Mouse (Mus musculus): ENCODE data around the gene Sorl1. TPM values are rescaled to one million over a fixed set of nuclear protein-coding genes. Genes with fewer than 3 reads are reported as not detected.
A peak's percentile ranks its signal among the peaks of the same experiment; 100 is the strongest.

Gene Sorl1
- polyA plus RNA-seq, 1 experiment from 2014 or later, result 21.4 TPM

DNA sequence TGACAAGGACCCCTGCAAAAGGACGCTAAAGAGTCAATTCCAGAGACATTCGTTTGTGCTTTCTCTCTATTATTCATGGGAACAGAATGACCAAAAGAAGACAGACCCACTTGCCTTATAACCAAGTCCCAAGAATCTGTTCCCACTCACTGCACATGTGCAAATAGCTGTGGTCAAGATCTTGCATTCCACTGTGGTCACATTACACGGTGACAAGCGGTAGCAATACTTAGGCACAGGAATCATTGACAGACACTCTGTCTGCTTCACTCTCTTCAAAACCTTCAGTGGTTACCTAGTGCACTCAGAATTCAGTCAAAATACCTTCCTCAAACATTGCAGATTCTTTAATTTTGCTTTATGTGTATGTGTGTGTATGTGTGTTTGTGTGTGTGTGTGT is 36.2 kb downstream of the Sorl1 start:
- Histone ChIP-seq H3K27ac (no peak overlapping the region), H3K27me3 (ENCODE audit: control insufficient read depth, insufficient read depth, low read length) (no peaks in the 10 kb centered on the region), H3K36me3 (replicated peaks; ENCODE audit: control insufficient read depth, insufficient read depth) (0 out of 2 replicates have a peak, but pooled peaks cover 21% of the 10 kb centered on the region), H3K4me1 (replicated peaks; ENCODE audit: control insufficient read depth, insufficient read depth, low read length) (no peaks in the 10 kb centered on the region), H3K9ac (no peak overlapping the region), H3K4me3 (replicated peaks; ENCODE audit: low read length) (no peak overlapping the region), H3K9me3 (ENCODE audit: control insufficient read depth, low read length) (no peaks in the 10 kb centered on the region), H3K4me2 (replicated peaks) (no peak overlapping the region)
- 84% methylated on average over 4 of the region's 4 CpGs for WGBS
- no peak for ATAC-seq (ENCODE audit: low FRiP score)
- DNase-seq (ENCODE audit: low spot score), result no peak

DNA sequence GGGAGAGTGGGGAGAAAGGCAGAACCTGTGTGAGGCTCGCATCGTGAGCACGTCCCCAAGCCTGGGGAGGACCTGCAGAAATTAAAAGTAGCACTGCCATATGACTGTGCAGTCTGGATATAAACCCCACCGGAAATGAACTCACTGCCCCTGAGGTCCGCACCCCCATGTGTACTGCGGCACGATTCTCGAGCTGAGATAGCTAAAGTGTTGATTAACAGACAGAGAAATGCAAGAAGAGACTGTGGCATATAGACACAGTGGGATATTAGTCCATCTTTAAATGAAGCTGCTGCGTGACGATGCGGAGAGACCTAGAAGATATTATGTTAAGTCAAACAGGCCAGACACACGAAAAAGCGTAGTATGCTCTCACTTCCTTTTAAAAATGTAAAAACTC is 38.1 kb downstream of the Sorl1 start:
- no peak overlapping the region for H3K4me3 ChIP-seq (replicated peaks; ENCODE audit: low read length)
- ATAC-seq (ENCODE audit: low FRiP score) (no peak), DNase-seq (ENCODE audit: low spot score) (no peak)
- no peaks in the 10 kb centered on the region for H3K4me1 ChIP-seq (replicated peaks; ENCODE audit: control insufficient read depth, insufficient read depth, low read length)
- no peak overlapping the region for H3K9ac ChIP-seq
- no peak overlapping the region for H3K4me2 ChIP-seq (replicated peaks)
- H3K9me3 ChIP-seq (ENCODE audit: control insufficient read depth, low read length), result no peaks in the 10 kb centered on the region
- peaks cover 17% of the 10 kb centered on the region; the same call in 1 of the 2 replicates for H3K36me3 ChIP-seq (replicated peaks; ENCODE audit: control insufficient read depth, insufficient read depth)
- WGBS, result 96% methylated on average over 13 of the region's 13 CpGs
- no peak overlapping the region for H3K27ac ChIP-seq
- no peaks in the 10 kb centered on the region for H3K27me3 ChIP-seq (ENCODE audit: control insufficient read depth, insufficient read depth, low read length)

DNA sequence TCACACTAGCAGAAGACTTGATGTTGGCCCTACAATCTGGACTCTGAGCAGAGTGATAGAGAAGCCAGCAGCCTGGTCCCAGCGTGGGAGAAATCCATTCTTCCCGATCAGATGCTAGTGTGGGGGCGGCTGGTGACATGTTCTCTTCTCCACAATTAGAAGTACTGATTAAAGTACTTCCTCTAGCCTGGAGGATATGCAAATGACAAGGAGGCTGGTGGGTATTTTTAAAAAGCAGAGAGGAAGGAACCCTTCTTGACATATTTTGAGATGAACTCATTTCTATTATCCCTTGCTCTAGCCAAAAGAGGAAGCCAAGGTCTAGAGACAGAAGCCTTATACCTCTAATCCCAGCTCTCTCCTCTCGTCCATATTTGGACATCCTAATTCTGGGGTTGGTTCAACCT is 40.4 kb downstream of the Sorl1 start:
- H3K4me2 ChIP-seq (replicated peaks), result no peak overlapping the region
- DNase-seq (ENCODE audit: low spot score), result no peak
- no peak overlapping the region for H3K4me3 ChIP-seq (replicated peaks; ENCODE audit: low read length)
- H3K27me3 ChIP-seq (ENCODE audit: control insufficient read depth, insufficient read depth, low read length), result no peaks in the 10 kb centered on the region
- H3K4me1 ChIP-seq (replicated peaks; ENCODE audit: control insufficient read depth, insufficient read depth, low read length), result no peaks in the 10 kb centered on the region
- WGBS, result 87% methylated on average over 4 of the region's 4 CpGs
- H3K27ac ChIP-seq, result no peak overlapping the region
- peaks cover 10% of the 10 kb centered on the region; the same call in 1 of the 2 replicates for H3K36me3 ChIP-seq (replicated peaks; ENCODE audit: control insufficient read depth, insufficient read depth)
- no peaks in the 10 kb centered on the region for H3K9me3 ChIP-seq (ENCODE audit: control insufficient read depth, low read length)
- H3K9ac ChIP-seq, result no peak overlapping the region
- no peak for ATAC-seq (ENCODE audit: low FRiP score)

DNA sequence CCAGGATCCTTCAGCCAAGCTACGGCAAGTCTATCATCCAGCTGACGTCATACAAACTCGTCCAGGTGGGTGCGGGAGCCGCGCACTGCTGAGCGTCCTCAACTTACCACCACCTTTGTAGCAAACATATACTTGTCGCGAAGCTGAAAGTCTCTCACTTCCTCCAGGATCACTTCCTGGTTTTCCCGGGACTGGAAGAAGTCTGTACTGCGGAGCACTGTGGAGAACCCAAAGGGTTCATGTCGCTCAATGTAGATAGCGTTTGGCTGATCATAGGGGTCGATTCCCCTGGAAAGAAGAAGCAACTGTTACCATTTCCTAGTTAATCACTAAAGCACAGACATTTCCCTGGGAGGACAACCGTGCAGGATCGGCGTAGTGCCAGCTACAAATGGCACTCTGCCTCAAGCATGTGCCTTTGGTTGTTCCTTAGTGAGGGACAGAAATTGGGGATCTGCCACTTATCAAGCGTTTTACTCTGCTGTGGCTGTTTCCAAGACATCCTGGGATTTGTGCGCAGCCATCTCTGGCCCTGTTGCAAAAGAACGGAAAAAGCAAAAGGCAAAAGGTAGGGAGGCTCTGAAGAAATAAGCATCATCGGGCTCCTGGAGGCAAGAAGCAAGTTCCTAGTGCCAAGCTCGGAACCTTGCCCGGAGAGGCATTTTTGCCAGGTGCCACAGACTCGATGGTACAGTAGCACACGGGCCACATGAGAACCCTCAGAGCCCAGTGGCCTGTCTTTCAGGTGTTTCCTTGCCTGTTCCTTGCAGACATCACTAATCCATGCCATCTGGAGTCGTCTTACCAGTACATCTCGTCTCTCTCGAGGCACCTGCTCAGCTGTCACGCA is 42.2 kb downstream of the Sorl1 start:
- DNase-seq (ENCODE audit: low spot score) (no peak), ATAC-seq (ENCODE audit: low FRiP score) (no peak)
- H3K27ac ChIP-seq, result no peak overlapping the region
- WGBS, result 93% methylated on average over 29 of the region's 29 CpGs
- H3K4me2 ChIP-seq (replicated peaks), result no peak overlapping the region
- no peaks in the 10 kb centered on the region for H3K9me3 ChIP-seq (ENCODE audit: control insufficient read depth, low read length)
- H3K27me3 ChIP-seq (ENCODE audit: control insufficient read depth, insufficient read depth, low read length), result no peaks in the 10 kb centered on the region
- H3K4me1 ChIP-seq (replicated peaks; ENCODE audit: control insufficient read depth, insufficient read depth, low read length), result no peaks in the 10 kb centered on the region
- H3K36me3 ChIP-seq (replicated peaks; ENCODE audit: control insufficient read depth, insufficient read depth), result peaks cover 2% of the 10 kb centered on the region; the same call in 1 of the 2 replicates
- H3K4me3 ChIP-seq (replicated peaks; ENCODE audit: low read length), result no peak overlapping the region
- no peak overlapping the region for H3K9ac ChIP-seq

DNA sequence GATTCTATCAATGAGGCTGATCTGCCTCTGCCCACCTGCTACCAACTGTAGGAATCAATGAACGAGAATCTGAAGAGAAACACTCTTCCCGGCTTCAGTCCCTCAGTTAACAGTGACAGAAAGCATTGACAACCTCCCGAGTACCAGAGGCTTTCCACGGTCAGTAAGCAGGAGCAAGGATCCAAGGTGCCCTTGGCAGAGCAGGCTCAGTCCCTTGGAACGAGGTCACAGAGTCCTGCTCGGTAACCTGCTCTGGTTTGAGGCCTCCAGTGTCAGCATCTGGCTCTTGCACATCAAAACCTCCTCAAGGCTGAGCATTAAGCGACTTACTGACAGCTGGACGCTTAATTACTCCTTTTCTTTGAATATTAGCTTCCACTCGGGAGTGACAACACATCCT is 43.4 kb downstream of the Sorl1 start:
- DNase-seq (ENCODE audit: low spot score), result no peak
- 72% methylated on average over 9 of the region's 9 CpGs for WGBS
- H3K27me3 ChIP-seq (ENCODE audit: control insufficient read depth, insufficient read depth, low read length), result no peaks in the 10 kb centered on the region
- no peak overlapping the region for H3K9ac ChIP-seq
- H3K4me1 ChIP-seq (replicated peaks; ENCODE audit: control insufficient read depth, insufficient read depth, low read length), result no peaks in the 10 kb centered on the region
- H3K4me3 ChIP-seq (replicated peaks; ENCODE audit: low read length), result no peak overlapping the region
- peaks cover 2% of the 10 kb centered on the region; the same call in 1 of the 2 replicates for H3K36me3 ChIP-seq (replicated peaks; ENCODE audit: control insufficient read depth, insufficient read depth)
- H3K4me2 ChIP-seq (replicated peaks), result no peak overlapping the region
- no peaks in the 10 kb centered on the region for H3K9me3 ChIP-seq (ENCODE audit: control insufficient read depth, low read length)
- 0 out of 2 replicates have a peak overlapping the region, but pooled peaks have one; percentile 43 for H3K27ac ChIP-seq
- ATAC-seq (ENCODE audit: low FRiP score), result no peak

DNA sequence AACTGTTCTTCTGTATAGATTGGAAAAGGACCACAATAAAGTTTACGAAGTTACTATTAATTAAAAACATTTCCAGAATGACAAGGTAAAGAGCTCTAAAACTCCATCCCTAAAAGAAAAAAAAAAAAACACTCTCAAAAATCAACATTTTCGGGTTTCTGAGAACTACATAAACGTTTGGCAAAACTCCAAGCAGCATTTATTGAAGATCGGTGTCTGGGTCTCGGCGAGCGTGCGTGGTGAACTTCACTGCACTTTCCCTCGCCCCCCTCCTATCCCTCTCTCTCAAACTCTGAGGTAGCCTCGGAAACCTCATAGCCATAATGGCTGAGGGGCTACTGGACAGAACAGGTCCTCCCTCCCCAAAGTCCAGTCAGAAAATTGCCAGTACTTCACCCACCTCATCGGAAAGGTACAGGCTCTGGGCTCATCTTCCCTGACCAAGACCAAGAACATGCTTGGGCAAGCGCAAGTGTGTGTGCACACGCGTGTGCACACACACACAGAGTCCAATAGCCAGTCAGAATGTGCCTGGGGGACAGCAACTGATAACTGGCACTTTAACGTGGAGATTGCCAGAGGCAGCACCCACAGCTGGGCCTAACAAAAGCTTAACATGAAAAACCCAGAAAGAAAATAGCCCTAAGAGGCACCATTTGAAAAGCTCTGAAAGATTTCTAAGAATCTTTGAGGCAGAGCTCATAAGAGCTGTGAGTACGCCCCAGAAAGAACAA is 46.8 kb downstream of the Sorl1 start:
- Histone ChIP-seq H3K27me3 (ENCODE audit: control insufficient read depth, insufficient read depth, low read length) (no peaks in the 10 kb centered on the region), H3K9ac (no peak overlapping the region), H3K4me2 (replicated peaks) (no peak overlapping the region), H3K4me3 (replicated peaks; ENCODE audit: low read length) (no peak overlapping the region), H3K4me1 (replicated peaks; ENCODE audit: control insufficient read depth, insufficient read depth, low read length) (no peaks in the 10 kb centered on the region), H3K36me3 (replicated peaks; ENCODE audit: control insufficient read depth, insufficient read depth) (peaks cover 2% of the 10 kb centered on the region; the same call in 1 of the 2 replicates), H3K9me3 (ENCODE audit: control insufficient read depth, low read length) (no peaks in the 10 kb centered on the region), H3K27ac (no peak overlapping the region)
- 87% methylated on average over 16 of the region's 16 CpGs for WGBS
- ATAC-seq (ENCODE audit: low FRiP score) (no peak), DNase-seq (ENCODE audit: low spot score) (no peak)

DNA sequence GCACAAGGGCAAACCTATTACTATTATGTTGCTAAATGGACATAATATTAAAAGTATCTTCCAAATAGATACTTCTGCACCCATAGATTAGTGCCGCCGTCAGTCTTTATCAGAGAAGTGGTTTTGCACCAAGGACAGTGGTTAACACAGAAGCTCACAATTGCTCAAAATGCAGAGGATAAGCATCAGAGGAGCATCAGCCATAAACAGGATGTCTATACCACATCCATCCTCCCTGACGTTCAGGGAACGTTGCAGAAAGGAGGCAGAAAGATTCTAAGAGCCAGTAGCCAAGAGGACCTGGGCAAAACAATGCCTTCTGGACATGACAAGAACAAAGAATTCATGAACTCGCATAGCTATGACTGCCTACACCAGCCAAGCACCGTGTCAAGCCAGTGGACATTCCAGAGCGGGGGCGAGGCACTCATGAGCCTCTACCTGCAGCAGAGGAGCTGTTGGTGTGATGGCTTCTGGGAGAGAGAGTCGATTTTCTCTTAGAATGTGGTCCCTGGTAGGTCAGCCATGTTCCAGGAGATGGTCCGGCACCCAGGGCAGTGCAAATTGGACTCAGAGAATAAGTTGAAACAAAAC is 47.7 kb downstream of the Sorl1 start:
- no peak for ATAC-seq (ENCODE audit: low FRiP score)
- Histone ChIP-seq H3K36me3 (replicated peaks; ENCODE audit: control insufficient read depth, insufficient read depth) (peaks cover 2% of the 10 kb centered on the region; the same call in 1 of the 2 replicates), H3K27me3 (ENCODE audit: control insufficient read depth, insufficient read depth, low read length) (no peaks in the 10 kb centered on the region), H3K9me3 (ENCODE audit: control insufficient read depth, low read length) (no peaks in the 10 kb centered on the region), H3K9ac (no peak overlapping the region), H3K27ac (no peak overlapping the region), H3K4me3 (replicated peaks; ENCODE audit: low read length) (no peak overlapping the region), H3K4me1 (replicated peaks; ENCODE audit: control insufficient read depth, insufficient read depth, low read length) (no peaks in the 10 kb centered on the region), H3K4me2 (replicated peaks) (no peak overlapping the region)
- WGBS, result 87% methylated on average over 10 of the region's 10 CpGs
- no peak for DNase-seq (ENCODE audit: low spot score)

DNA sequence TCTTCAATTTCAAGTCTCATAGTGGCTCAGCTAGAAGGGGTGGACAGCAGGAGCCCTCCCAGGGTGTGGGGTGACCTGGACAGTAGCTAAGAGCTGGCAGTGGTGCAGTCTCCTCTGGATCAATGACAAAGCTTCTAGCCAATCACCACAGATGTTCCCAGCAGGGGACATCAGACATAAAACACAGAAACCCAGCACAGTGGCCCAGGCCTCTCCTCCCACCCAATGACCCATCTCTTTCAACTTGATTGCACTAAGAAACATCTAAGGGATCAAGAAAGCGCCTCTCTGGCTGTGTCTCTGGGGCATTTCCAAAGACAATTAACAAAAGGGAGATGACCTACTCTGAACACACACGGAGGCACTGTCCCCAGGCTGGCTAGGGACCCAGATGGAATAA is 48.9 kb downstream of the Sorl1 start:
- Histone ChIP-seq H3K27me3 (ENCODE audit: control insufficient read depth, insufficient read depth, low read length) (no peaks in the 10 kb centered on the region), H3K4me3 (replicated peaks; ENCODE audit: low read length) (no peak overlapping the region), H3K27ac (no peak overlapping the region), H3K36me3 (replicated peaks; ENCODE audit: control insufficient read depth, insufficient read depth) (0 out of 2 replicates have a peak, but pooled peaks cover 3% of the 10 kb centered on the region), H3K4me1 (replicated peaks; ENCODE audit: control insufficient read depth, insufficient read depth, low read length) (no peaks in the 10 kb centered on the region), H3K4me2 (replicated peaks) (no peak overlapping the region), H3K9ac (no peak overlapping the region), H3K9me3 (ENCODE audit: control insufficient read depth, low read length) (no peaks in the 10 kb centered on the region)
- 37% methylated on average over 2 of the region's 2 CpGs for WGBS
- DNase-seq (ENCODE audit: low spot score) (no peak), ATAC-seq (ENCODE audit: low FRiP score) (no peak)

DNA sequence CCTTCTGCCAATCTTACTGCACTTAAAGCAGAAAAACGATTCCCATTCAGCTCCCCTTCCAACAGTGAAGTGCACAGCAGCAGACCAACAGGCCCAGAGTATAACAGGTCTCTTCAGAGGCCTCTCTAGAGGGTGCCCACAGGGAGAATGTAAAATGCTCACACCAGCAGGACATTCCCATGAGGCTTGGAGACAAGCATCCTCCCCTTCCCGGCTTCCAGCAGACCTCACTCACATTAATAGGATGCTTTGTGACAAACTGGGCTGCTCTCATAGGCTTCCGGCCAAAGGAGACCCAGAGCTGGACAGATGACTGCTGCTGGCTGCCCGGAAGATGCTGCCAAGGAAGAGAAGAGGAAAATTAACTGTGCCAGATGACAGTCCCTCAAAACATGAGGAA is 52.1 kb downstream of the Sorl1 start:
- 42% methylated on average over 4 of the region's 4 CpGs for WGBS
- Histone ChIP-seq H3K4me3 (replicated peaks; ENCODE audit: low read length) (no peak overlapping the region), H3K27ac (no peak overlapping the region), H3K9ac (no peak overlapping the region), H3K27me3 (ENCODE audit: control insufficient read depth, insufficient read depth, low read length) (no peaks in the 10 kb centered on the region), H3K4me2 (replicated peaks) (no peak overlapping the region), H3K4me1 (replicated peaks; ENCODE audit: control insufficient read depth, insufficient read depth, low read length) (peaks cover 8% of the 10 kb centered on the region; the same call in 1 of the 2 replicates), H3K36me3 (replicated peaks; ENCODE audit: control insufficient read depth, insufficient read depth) (0 out of 2 replicates have a peak, but pooled peaks cover 7% of the 10 kb centered on the region), H3K9me3 (ENCODE audit: control insufficient read depth, low read length) (no peaks in the 10 kb centered on the region)
- ATAC-seq (ENCODE audit: low FRiP score) (no peak), DNase-seq (ENCODE audit: low spot score) (no peak)

Data from hindbrain, embryonic 14.5 days (tissue).